ENCODE assay signal across 7 mouse cellular contexts in the genomic region with DNA sequence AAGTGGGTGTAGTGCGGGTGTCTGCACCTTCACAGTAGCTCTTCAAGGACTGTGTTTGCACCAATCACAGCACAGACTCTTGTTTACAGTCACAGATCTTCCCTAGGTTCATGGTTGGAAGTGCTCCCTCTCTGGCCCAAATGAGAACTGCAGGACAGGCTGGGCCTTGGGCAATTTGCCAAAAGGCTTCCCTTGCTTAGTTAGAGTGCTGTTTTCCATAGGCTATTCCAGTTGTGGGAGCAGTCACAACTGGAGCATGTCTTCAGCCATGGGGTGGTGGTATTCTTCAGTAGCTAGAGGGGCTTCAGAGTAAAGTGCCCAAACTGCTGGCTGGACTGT. TPM values are rescaled to one million over a fixed set of nuclear protein-coding genes. Genes with fewer than 3 reads are reported as not detected.
A peak's percentile ranks its signal among the peaks of the same experiment; 100 is the strongest.
DNase-seq lines count a peak whose midpoint lies in the region; ATAC-seq and TF ChIP-seq lines count a peak whose summit lies in the region.

No protein-coding gene starts in this region.

- H3K4me3 ChIP-seq in kidney, adult 2 months (ENCODE audit: insufficient read depth, low read depth, low read length): no peak overlapping the region
- no peak overlapping the region for H3K4me3 ChIP-seq in limb, embryonic 11.5 days (ENCODE audit: low read depth, low read length)
- no peak overlapping the region for H3K4me3 ChIP-seq in midbrain, embryonic 15.5 days
- H3K4me3 ChIP-seq in spleen, adult 2 months (ENCODE audit: extremely low read depth, insufficient read depth, insufficient read length): no peak overlapping the region

- peak; percentile 88 for DNase-seq in adrenal gland, postnatal 10 days
- DNase-seq in embryo, embryonic 9.5 days (ENCODE audit: extremely low spot score): peak; percentile 65
- DNase-seq in heart, adult 18-20 months: peak; percentile 78 to 91
- peak; percentile 85 for DNase-seq in kidney, adult 2 months
- peak; percentile 84 for DNase-seq in limb, embryonic 11.5 days (ENCODE audit: low spot score)
- peak in 1 of 2 experiments; percentile 41 for DNase-seq in spleen, adult 2 months (ENCODE audit: low read depth in 1 of 2, low spot score in 2 of 2)

- no peak for TF ChIP-seq POLR2A in kidney, adult 2 months (IDR thresholded peaks at IDR 0.05; ENCODE audit: low read depth, low read length)
- no peak for TF ChIP-seq POLR2A in spleen, adult 2 months (IDR thresholded peaks at IDR 0.05; ENCODE audit: low read depth, low read length)

- H3K9me3 ChIP-seq in limb, embryonic 11.5 days (ENCODE audit: control insufficient read depth, low read length): no peaks in the 10 kb centered on the region
- H3K9me3 ChIP-seq in midbrain, embryonic 15.5 days: no peaks in the 10 kb centered on the region

- H3K9ac ChIP-seq in limb, embryonic 11.5 days (ENCODE audit: low read length): no peak overlapping the region
- no peak overlapping the region for H3K9ac ChIP-seq in midbrain, embryonic 15.5 days

- no peak overlapping the region for H3K4me2 ChIP-seq in limb, embryonic 11.5 days (ENCODE audit: low read depth, severe bottlenecking)
- H3K4me2 ChIP-seq in midbrain, embryonic 15.5 days: no peak overlapping the region

- WGBS in kidney, adult 2 months: 41% methylated on average over 1 of the region's 1 CpGs
- 18% methylated on average over 1 of the region's 1 CpGs for WGBS in limb, embryonic 11.5 days
- WGBS in midbrain, embryonic 15.5 days: 10% methylated on average over 1 of the region's 1 CpGs
- 59% methylated on average over 1 of the region's 1 CpGs for WGBS in spleen, adult 2 months

- H3K4me1 ChIP-seq in kidney, adult 2 months (ENCODE audit: control insufficient read depth, insufficient read depth, low read length): 0 out of 2 replicates have a peak, but pooled peaks cover 7% of the 10 kb centered on the region
- H3K4me1 ChIP-seq in limb, embryonic 11.5 days (ENCODE audit: control insufficient read depth, insufficient read depth, low read length): no peaks in the 10 kb centered on the region
- H3K4me1 ChIP-seq in midbrain, embryonic 15.5 days: no peaks in the 10 kb centered on the region
- H3K4me1 ChIP-seq in spleen, adult 2 months (ENCODE audit: control insufficient read depth, insufficient read depth, insufficient read length): no peaks in the 10 kb centered on the region

- peak; percentile 84 for ATAC-seq in limb, embryonic 11.5 days (ENCODE audit: insufficient number of reproducible peaks, low FRiP score, low TSS enrichment, low read depth)
- peak; percentile 88 for ATAC-seq in midbrain, embryonic 15.5 days (replicated peaks)

- H3K27ac ChIP-seq in kidney, adult 2 months (ENCODE audit: insufficient read depth, low read depth, low read length): no peak overlapping the region
- H3K27ac ChIP-seq in limb, embryonic 11.5 days (replicated peaks; ENCODE audit: low read depth, low read length): no peak overlapping the region
- H3K27ac ChIP-seq in midbrain, embryonic 15.5 days: no peak overlapping the region
- H3K27ac ChIP-seq in spleen, adult 2 months (ENCODE audit: insufficient read depth, low read length): no peak overlapping the region

- TF ChIP-seq CTCF in kidney, adult 2 months (conservative IDR thresholded peaks at IDR 0.05; ENCODE audit: insufficient read depth, insufficient read length, low read depth, low read length): peak; percentile 85
- TF ChIP-seq CTCF in spleen, adult 2 months (IDR thresholded peaks at IDR 0.05; ENCODE audit: extremely low read depth, insufficient read depth, insufficient read length, insufficient replicate concordance): peak; percentile 61; the same call in 1 of the 2 replicates

- H3K27me3 ChIP-seq in kidney, adult 2 months (replicated peaks; ENCODE audit: control insufficient read depth, insufficient read depth, low read length): no peaks in the 10 kb centered on the region; the same call in 1 of the 2 replicates
- H3K27me3 ChIP-seq in limb, embryonic 11.5 days (ENCODE audit: control insufficient read depth, insufficient read depth, low read length): no peaks in the 10 kb centered on the region
- H3K27me3 ChIP-seq in midbrain, embryonic 15.5 days (replicated peaks): no peaks in the 10 kb centered on the region
- H3K27me3 ChIP-seq in spleen, adult 2 months (ENCODE audit: control insufficient read depth, insufficient read depth, low read length): no peaks in the 10 kb centered on the region

- no peaks in the 10 kb centered on the region for H3K36me3 ChIP-seq in kidney, adult 2 months (ENCODE audit: control insufficient read depth, insufficient read depth, low read length)
- H3K36me3 ChIP-seq in limb, embryonic 11.5 days (ENCODE audit: control insufficient read depth, insufficient read depth, low read length): no peaks in the 10 kb centered on the region
- H3K36me3 ChIP-seq in midbrain, embryonic 15.5 days (replicated peaks): no peaks in the 10 kb centered on the region
- no peaks in the 10 kb centered on the region for H3K36me3 ChIP-seq in spleen, adult 2 months (ENCODE audit: control insufficient read depth, insufficient read depth, low read length)

RNA-seq across cellular contexts. Expression of a gene that starts 15.0 kb away (rescaled TPM):
- under 1 TPM; 0.51 to 0.94 TPM for total RNA-seq in adrenal gland, postnatal 10 days (2021)
- total RNA-seq in heart, adult 18-20 months (2021): under 1 TPM in 1 of 2 experiments, not detected in 1; 0.62 TPM
- polyA plus RNA-seq in kidney, adult 2 months (2012; rRNA removed): 0.42 and 0.86 TPM in 2 replicates
- polyA plus RNA-seq in limb, embryonic 11.5 days (2014; fragmentation: Nextera tagmentation; extraction: Ambion mirVana): 0.41 and 0.44 TPM in 2 replicates
- 0.19 and 0.35 TPM in 2 replicates for polyA plus RNA-seq in midbrain, embryonic 15.5 days (2015; fragmentation: Nextera tagmentation; extraction: Ambion mirVana)
- polyA plus RNA-seq in spleen, adult 2 months (2012; rRNA removed): 5.4 and 8.7 TPM in 2 replicates

RNA-seq across cellular contexts. Expression of a gene that starts 26.6 kb away (rescaled TPM):
- total RNA-seq in adrenal gland, postnatal 10 days (2021): 1 to 10 TPM; 1.9 to 3.7 TPM
- 1 to 10 TPM; 1.0 to 1.2 TPM for total RNA-seq in heart, adult 18-20 months (2021)
- 0.24 and 0.41 TPM in 2 replicates for polyA plus RNA-seq in kidney, adult 2 months (2012; rRNA removed)
- polyA plus RNA-seq in limb, embryonic 11.5 days (2014; fragmentation: Nextera tagmentation; extraction: Ambion mirVana): 6.0 and 6.6 TPM in 2 replicates
- 0.97 and 1.6 TPM in 2 replicates for polyA plus RNA-seq in midbrain, embryonic 15.5 days (2015; fragmentation: Nextera tagmentation; extraction: Ambion mirVana)
- polyA plus RNA-seq in spleen, adult 2 months (2012; rRNA removed): 5.5 and 9.6 TPM in 2 replicates

RNA-seq across cellular contexts. Expression of a gene that starts 28.1 kb away (rescaled TPM):
- total RNA-seq in adrenal gland, postnatal 10 days (2021): 10 to 100 TPM in 1 of 2 experiments, 1 to 10 TPM in 1; 7.2 to 11.4 TPM
- total RNA-seq in heart, adult 18-20 months (2021): 10 to 100 TPM; 11.1 to 11.4 TPM
- polyA plus RNA-seq in kidney, adult 2 months (2012; rRNA removed): 2.6 and 2.8 TPM in 2 replicates
- polyA plus RNA-seq in limb, embryonic 11.5 days (2014; fragmentation: Nextera tagmentation; extraction: Ambion mirVana): 1.6 and 2.3 TPM in 2 replicates
- 1.6 TPM in 2 replicates for polyA plus RNA-seq in midbrain, embryonic 15.5 days (2015; fragmentation: Nextera tagmentation; extraction: Ambion mirVana)
- polyA plus RNA-seq in spleen, adult 2 months (2012; rRNA removed): 0.47 and 0.51 TPM in 2 replicates

RNA-seq across cellular contexts. Expression of a gene that starts 38.0 kb away (rescaled TPM):
- not detected for total RNA-seq in adrenal gland, postnatal 10 days (2021)
- not detected for total RNA-seq in heart, adult 18-20 months (2021)
- 0.06 and 0.12 TPM in 2 replicates for polyA plus RNA-seq in kidney, adult 2 months (2012; rRNA removed)
- polyA plus RNA-seq in limb, embryonic 11.5 days (2014; fragmentation: Nextera tagmentation; extraction: Ambion mirVana): not detected in 2 replicates
- polyA plus RNA-seq in midbrain, embryonic 15.5 days (2015; fragmentation: Nextera tagmentation; extraction: Ambion mirVana): 0.14 and 0.37 TPM in 2 replicates
- polyA plus RNA-seq in spleen, adult 2 months (2012; rRNA removed): 0.11 TPM in 1 of 2 replicates, not detected in the other
